Mouse (Mus musculus) embryonic stem cell, embryonic (primary cell): Measurements from ENCODE around the gene 1700056E22Rik.

Source experiments
- CTCF ChIA-PET, 4 experiments: fragments of 300-600 bp in 2 of 4; fragments of 350-600 bp in 2 of 4; sonication (Branson Sonifier 250); formaldehyde crosslinking; loops; one replicate each; lab custom pipeline; 2022; ENCODE audit warnings: inconsistent platforms in 2 of 4; lab: Charles Lee
- POLR2A ChIA-PET, 4 experiments: fragments of 300-600 bp in 2 of 4; fragments of 350-600 bp in 2 of 4; sonication (Branson Sonifier 250); formaldehyde crosslinking; loops; one replicate each; lab custom pipeline; 2022; ENCODE audit warnings: antibody characterized with exemption in 4 of 4, inconsistent platforms in 1 of 4; lab: Charles Lee

Gene 1700056E22Rik

GRCm38 (mm10) chr1:184034011-184034557, at the start of gene 1700056E22Rik:
Gene 1700056E22Rik, minus strand, starts transcription at chr1:184034301.
- POLR2A ChIA-PET, result interaction anchor here in 3 of 4 experiments (0.7 to 2.8 kb wide), 29 partner anchors 8 to 1175 kb away, joined by 3 to 24 read pairs (median 4); partner anchors contain the start of genes Brox (in 1 of the 3) and Hlx (in 1 of the 3)

DNA sequence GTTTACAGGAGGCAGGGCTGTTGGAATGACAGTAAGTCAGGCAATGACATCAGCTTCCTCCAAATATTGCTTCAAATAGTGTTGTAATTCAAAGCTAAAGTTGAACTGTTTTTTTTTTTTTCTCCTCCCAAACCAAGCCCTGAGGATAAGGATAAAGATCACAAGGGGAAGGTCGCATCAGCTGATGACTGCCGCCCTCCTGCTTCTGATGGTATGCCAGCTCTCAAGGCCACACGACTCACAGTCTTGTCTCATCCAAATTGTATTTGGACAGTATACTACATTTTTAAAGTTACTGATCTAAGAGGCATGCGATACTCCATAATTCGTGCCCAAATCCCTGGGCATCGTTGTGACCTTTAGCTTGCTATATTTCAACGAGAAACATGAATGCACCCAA, 49.1 kb upstream of the 1700056E22Rik start:
- ChIA-PET CTCF (no interaction called here), POLR2A (no interaction called here)

More at GRCm38 (mm10) chr1:184034011-184034557, at the start of gene 1700056E22Rik:
- CTCF ChIA-PET, result interaction anchor here in 2 of 4 experiments (0.5 to 0.7 kb wide), 4 partner anchors 177 to 699 kb away, joined by 3 to 6 read pairs (median 4); no protein-coding TSS in a partner anchor

DNA sequence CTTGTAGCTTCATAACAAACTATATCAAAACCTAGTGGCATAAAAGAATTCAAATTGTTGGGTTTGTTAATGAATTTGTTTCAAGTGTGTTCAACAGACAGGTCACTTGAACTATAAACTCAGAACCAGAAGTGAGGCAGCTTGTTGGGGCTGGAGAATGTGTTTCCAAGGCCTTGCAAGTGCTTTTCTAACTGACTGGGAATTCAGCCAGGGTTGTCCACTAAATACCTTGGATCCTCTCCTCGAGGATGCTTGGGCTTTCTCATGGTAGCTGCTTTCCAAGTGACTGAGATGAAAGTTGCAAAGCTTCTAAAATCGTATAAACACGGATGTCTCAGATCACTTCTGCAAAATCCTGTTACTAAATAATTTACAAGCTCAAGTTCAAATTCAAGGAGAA, 48.6 kb upstream of the 1700056E22Rik start:
- ChIA-PET CTCF (no interaction called here), POLR2A (no interaction called here)

DNA sequence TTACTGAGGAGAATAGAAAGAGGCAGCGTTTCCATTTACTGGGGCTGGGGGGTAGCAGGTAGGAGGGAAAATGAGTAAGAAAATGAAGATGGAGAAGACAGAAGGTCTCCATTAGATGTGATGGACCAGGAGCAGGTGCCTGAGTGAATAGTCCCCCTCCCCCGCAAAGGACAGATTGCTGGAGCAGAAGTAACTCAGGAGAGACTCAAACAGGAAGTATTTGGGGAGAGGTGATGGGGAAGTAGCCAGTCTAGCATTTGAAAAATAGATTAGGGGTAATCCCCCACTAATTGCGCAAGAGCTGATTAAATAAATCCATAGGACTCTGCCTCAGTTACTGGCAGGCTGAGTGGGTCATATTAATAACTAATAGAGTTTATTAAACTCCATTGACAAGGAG, 45.2 kb upstream of the 1700056E22Rik start:
- ChIA-PET POLR2A (interaction anchor here in 1 of 4 experiments (0.7 kb wide), 1 partner anchor 51 kb away, joined by 3 read pairs; no protein-coding TSS in a partner anchor), CTCF (no interaction called here)

- POLR2A ChIA-PET, result interaction anchor here in 2 of 4 experiments (0.6 to 1.3 kb wide), 3 partner anchors 18 to 168 kb away, joined by 3 to 5 read pairs (median 4); no protein-coding TSS in a partner anchor
- CTCF ChIA-PET, result interaction anchor here in 1 of 4 experiments (0.6 kb wide), 1 partner anchor 242 kb away, joined by 3 read pairs; no protein-coding TSS in a partner anchor
These were observed 42.7 kb upstream of the 1700056E22Rik start for GRCm38 (mm10) chr1:184076756-184077155.

- CTCF ChIA-PET, result interaction anchor here in 1 of 4 experiments (0.6 kb wide), 1 partner anchor 241 kb away, joined by 3 read pairs; no protein-coding TSS in a partner anchor
- POLR2A ChIA-PET, result interaction anchor here in 1 of 4 experiments (0.6 to 1.3 kb wide), 2 partner anchors 18 to 169 kb away, joined by 4 to 5 read pairs; no protein-coding TSS in a partner anchor
These were observed 42.0 kb upstream of the 1700056E22Rik start for GRCm38 (mm10) chr1:184076065-184076464.

DNA sequence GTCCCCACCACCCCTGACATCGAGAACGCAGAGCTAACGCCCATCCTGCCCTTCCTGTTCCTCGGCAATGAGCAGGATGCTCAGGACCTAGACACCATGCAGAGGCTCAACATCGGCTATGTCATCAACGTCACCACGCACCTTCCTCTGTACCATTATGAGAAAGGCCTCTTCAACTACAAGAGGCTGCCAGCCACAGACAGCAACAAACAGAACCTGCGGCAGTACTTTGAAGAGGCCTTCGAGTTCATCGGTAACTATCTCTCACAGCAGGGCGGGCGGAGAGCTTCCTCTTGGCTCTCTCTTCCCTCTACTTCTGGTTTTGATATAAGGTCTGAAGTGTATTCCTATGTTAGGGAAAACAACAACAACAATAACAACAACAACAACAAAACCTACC, 34.9 kb upstream of the 1700056E22Rik start:
- CTCF ChIA-PET, result no interaction called here

GRCm38 (mm10) chr1:184067704-184068558, 33.8 kb upstream of the 1700056E22Rik start:
- ChIA-PET CTCF (no interaction called here), POLR2A (interaction anchor here in 1 of 4 experiments (0.7 kb wide), 1 partner anchor 49 kb away, joined by 4 read pairs; no protein-coding TSS in a partner anchor)

More for the DNA sequence above, 34.9 kb upstream of the 1700056E22Rik start:
- POLR2A ChIA-PET, result no interaction called here

GRCm38 (mm10) chr1:184066460-184067287, 32.6 kb upstream of the 1700056E22Rik start:
- CTCF ChIA-PET, result interaction anchor here in 1 of 4 experiments (0.6 kb wide), 1 partner anchor 78 kb away, joined by 3 read pairs; no protein-coding TSS in a partner anchor
- POLR2A ChIA-PET, result interaction anchor here in 2 of 4 experiments (1.1 to 1.6 kb wide), 3 partner anchors 9 to 33 kb away, joined by 4 to 6 read pairs (median 5); partner anchors contain the start of gene 1700056E22Rik (in 2 of the 2)

GRCm38 (mm10) chr1:184065589-184066361, 31.7 kb upstream of the 1700056E22Rik start:
- ChIA-PET POLR2A (interaction anchor here in 2 of 4 experiments (1.1 to 1.6 kb wide), 3 partner anchors 8 to 32 kb away, joined by 4 to 6 read pairs (median 5); partner anchors contain the start of gene 1700056E22Rik (in 2 of the 2)), CTCF (no interaction called here)

DNA sequence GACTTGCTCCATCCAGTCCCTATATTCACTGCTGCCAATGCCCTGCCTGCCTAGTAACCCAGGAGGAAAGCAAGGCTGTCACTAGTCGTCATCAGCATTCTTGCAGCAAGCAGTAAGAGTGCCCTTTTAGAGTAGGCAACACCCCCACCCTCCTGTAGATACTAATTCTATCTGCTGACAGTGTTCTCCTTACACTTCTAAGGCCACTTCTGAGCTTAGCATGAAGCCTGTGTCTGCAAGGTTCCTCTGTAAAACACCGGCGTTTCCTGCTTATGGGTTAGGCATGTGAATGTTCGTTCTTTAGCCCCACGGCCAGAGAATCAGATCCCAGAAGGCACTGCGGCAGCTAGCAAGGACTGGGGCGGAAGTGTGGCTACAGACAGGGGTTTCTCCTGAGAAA, 30.2 kb upstream of the 1700056E22Rik start:
- POLR2A ChIA-PET, result no interaction called here
- CTCF ChIA-PET, result no interaction called here

DNA sequence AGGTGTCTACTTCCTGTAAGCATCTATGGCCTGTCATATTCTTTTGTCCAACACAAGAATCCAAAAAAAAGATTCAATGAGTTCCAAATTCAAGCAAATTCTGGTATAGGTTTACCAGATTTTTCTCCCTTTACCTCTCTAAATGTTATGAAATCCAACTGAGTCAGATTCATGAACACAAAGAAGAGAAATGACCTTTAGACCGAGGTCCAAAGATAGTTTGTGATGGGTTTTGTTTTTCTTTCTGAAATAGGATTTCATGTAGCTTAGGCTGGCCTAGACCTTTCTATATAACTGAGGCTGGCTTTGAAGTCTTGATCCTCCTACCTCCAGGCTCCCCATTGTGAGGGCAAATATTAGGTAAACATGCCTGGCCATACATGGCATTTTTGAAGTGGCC, 27.8 kb upstream of the 1700056E22Rik start:
- POLR2A ChIA-PET, result interaction anchor here in 1 of 4 experiments (0.6 kb wide), 1 partner anchor 24 kb away, joined by 3 read pairs; no protein-coding TSS in a partner anchor
- CTCF ChIA-PET, result no interaction called here

DNA sequence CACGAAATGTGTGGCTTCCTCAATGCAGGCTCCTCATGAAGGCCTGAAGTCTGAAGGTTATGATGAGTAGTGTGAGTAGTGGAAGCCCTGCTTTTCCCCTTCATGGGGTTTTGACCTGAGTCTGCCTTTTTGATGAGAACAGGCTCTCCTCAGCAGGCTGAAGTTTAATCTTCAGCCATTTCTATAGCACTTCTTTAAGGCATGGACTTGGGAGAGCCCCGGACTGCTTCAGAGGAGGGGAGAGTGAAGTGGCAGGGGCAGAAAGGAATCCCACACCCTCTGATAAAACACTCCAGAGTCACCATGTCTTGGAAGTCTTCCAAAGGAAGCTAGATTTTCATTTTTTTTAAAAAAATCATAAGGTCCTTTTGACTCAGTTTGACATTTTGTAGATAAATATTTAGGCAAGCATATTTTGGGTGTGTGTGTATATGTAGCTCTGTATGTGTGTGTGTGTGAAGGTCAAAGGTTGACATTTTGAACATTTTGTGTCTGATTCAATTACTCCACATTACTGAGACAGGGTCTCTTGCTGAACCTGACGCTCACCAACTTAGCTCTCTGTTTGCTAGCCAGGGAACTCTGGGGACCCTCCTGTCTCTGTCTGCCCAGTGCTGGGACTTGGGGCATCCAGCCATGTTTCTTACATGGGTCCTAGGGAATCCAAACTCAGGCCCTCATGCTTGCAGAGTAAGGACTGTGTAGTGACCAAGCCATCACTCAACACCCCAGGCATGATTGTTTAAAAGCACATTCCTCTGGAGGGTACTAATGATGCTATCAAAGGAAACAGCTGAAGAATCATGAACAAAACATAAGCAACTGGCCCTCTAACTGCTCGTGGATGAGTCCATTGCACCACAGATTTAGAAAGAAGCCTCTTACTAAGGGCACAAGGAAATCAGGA, 27.0 kb upstream of the 1700056E22Rik start:
- ChIA-PET POLR2A (interaction anchor here in 1 of 4 experiments (0.6 kb wide), 1 partner anchor 23 kb away, joined by 3 read pairs; no protein-coding TSS in a partner anchor), CTCF (no interaction called here)

GRCm38 (mm10) chr1:184060381-184060780, 26.3 kb upstream of the 1700056E22Rik start:
- CTCF ChIA-PET, result no interaction called here

GRCm38 (mm10) chr1:184059814-184060213, 25.7 kb upstream of the 1700056E22Rik start:
- POLR2A ChIA-PET, result interaction anchor here in 2 of 4 experiments (0.6 kb wide), 2 partner anchors 9 to 122 kb away, joined by 3 read pairs; no protein-coding TSS in a partner anchor
- CTCF ChIA-PET, result no interaction called here

More at GRCm38 (mm10) chr1:184060381-184060780, 26.3 kb upstream of the 1700056E22Rik start:
- POLR2A ChIA-PET, result interaction anchor here in 2 of 4 experiments (0.6 kb wide), 2 partner anchors 10 to 122 kb away, joined by 3 read pairs; no protein-coding TSS in a partner anchor

DNA sequence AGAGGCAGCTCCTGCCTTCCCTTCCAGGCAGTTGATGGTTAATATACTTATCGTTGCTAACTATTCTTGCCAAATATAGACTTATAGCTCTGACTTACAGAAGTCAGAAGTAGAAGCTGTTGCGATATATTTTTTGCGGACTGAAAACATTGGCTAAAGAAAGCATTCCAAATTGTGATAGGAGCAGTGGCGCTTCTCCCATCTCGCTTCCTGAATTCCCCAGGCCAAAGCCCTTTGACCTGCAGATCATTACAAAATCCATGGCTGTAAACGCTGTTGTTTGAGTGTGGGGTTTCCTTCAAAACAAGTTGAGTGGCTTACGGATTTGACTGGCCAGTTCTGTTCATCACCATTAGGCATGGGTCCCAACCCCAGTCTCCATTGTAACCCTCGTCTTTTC, 24.1 kb upstream of the 1700056E22Rik start:
- ChIA-PET CTCF (no interaction called here), POLR2A (interaction anchor here in 2 of 4 experiments (1.0 to 1.2 kb wide), 3 partner anchors 23 to 25 kb away, joined by 3 to 4 read pairs (median 4); partner anchors contain the start of gene 1700056E22Rik (in 1 of the 2))
